Mouse (Mus musculus) heart, adult 2 months (tissue): ENCODE results near the gene Fam155a.

Source experiments
- CTCF ChIP-seq: fragments of 200-600 bp; IDR thresholded peaks from 2 replicates; pipeline ENCODE4 v1.8.1; 2022; ENCODE audit warnings: antibody characterized with exemption, mild to moderate bottlenecking, moderate library complexity
- EP300 ChIP-seq: fragments of 200-500 bp; IDR thresholded peaks from 2 replicates; pipeline ENCODE4 v1.6.1; 2011; ENCODE audit warnings: low read depth, low read length, control low read depth; ENCODE audit not compliant: insufficient read depth
- POLR2A ChIP-seq: fragments of 200-500 bp; IDR thresholded peaks from 2 replicates; pipeline ENCODE4 v1.6.1; 2011; ENCODE audit warnings: mild to moderate bottlenecking, low read depth, low read length, control low read depth; ENCODE audit not compliant: insufficient read depth

GRCm38 (mm10) chr8:9398606-9399263 is 372.2 kb downstream of the Fam155a start:
- no peak for TF ChIP-seq EP300
- TF ChIP-seq CTCF: no peak
- TF ChIP-seq POLR2A: no peak
